In genomic region chr7:98836646-98837045, GRCm38 (mm10) we compare ENCODE assay signal across 8 mouse cellular contexts. TPM values are rescaled to one million over a fixed set of nuclear protein-coding genes. Genes with fewer than 3 reads are reported as not detected.
DNase-seq lines count a peak whose midpoint lies in the region; ATAC-seq and TF ChIP-seq lines count a peak whose summit lies in the region.

No protein-coding gene starts in this region.

- no peak overlapping the region for H3K27ac ChIP-seq in hindbrain, postnatal 0 days
- no peak overlapping the region for H3K27ac ChIP-seq in liver, embryonic 14.5 days
- H3K27ac ChIP-seq in thymus, adult 2 months (ENCODE audit: control insufficient read depth, insufficient read depth, low read length) = no peak overlapping the region

- H3K4me1 ChIP-seq in hindbrain, postnatal 0 days (ENCODE audit: insufficient read depth, low read length) = peaks cover 5% of the 10 kb centered on the region; the same call in 1 of the 2 replicates
- H3K4me1 ChIP-seq in liver, embryonic 14.5 days (replicated peaks; ENCODE audit: control insufficient read depth in 2 of 2, insufficient read depth in 2 of 2, low read length in 1 of 2) = no peaks in the 10 kb centered on the region
- H3K4me1 ChIP-seq in thymus, adult 2 months (replicated peaks; ENCODE audit: control insufficient read depth, insufficient read depth, low read length) = peaks cover 19% of the 10 kb centered on the region; the same call in 1 of the 2 replicates

- H3K27me3 ChIP-seq in hindbrain, postnatal 0 days (ENCODE audit: insufficient read depth, low read length) = peaks cover 62% of the 10 kb centered on the region
- H3K27me3 ChIP-seq in liver, embryonic 14.5 days (ENCODE audit: control insufficient read depth, insufficient read depth, low read length) = peaks cover 93% of the 10 kb centered on the region
- peaks cover 43% of the 10 kb centered on the region for H3K27me3 ChIP-seq in myocyte (ENCODE audit: control insufficient read depth, insufficient read depth, insufficient read length)
- H3K27me3 ChIP-seq in thymus, adult 2 months (ENCODE audit: control insufficient read depth, insufficient read depth, low read length) = peaks cover 42% of the 10 kb centered on the region

- ATAC-seq in hindbrain, postnatal 0 days = no peak
- no peak for ATAC-seq in liver, embryonic 14.5 days (ENCODE audit: insufficient read depth)

- H3K9me3 ChIP-seq in hindbrain, postnatal 0 days (ENCODE audit: low read length) = no peaks in the 10 kb centered on the region
- no peaks in the 10 kb centered on the region for H3K9me3 ChIP-seq in liver, embryonic 14.5 days (ENCODE audit: control insufficient read depth, low read length)

- intact Hi-C loops in left cerebral cortex, postnatal 4 days (cut with DNase I) = loop anchor here (5.0 kb wide), 1 partner anchor 354 kb away; no protein-coding TSS in a partner anchor

- WGBS in hindbrain, postnatal 0 days = 1% methylated on average over 23 of the region's 23 CpGs
- WGBS in liver, embryonic 14.5 days (ENCODE audit: insufficient replicate concordance) = 2% methylated on average over 23 of the region's 23 CpGs
- 3% methylated on average over 23 of the region's 23 CpGs for WGBS in thymus, adult 2 months

- no peak overlapping the region for H3K9ac ChIP-seq in hindbrain, postnatal 0 days (replicated peaks; ENCODE audit: low read length)
- no peak overlapping the region for H3K9ac ChIP-seq in liver, embryonic 14.5 days (replicated peaks)

- TF ChIP-seq CTCF in hindbrain, postnatal 0 days (IDR thresholded peaks at IDR 0.05; ENCODE audit: low read depth) = peak; percentile 68
- peak; percentile 69 for TF ChIP-seq CTCF in liver, embryonic 14.5 days (IDR thresholded peaks at IDR 0.05; ENCODE audit: low read depth)
- peak; percentile 70; the same call in 1 of the 2 replicates for TF ChIP-seq CTCF in thymus, adult 2 months (IDR thresholded peaks at IDR 0.05; ENCODE audit: borderline replicate concordance, control insufficient read depth, extremely low read depth, insufficient read depth, low read length, poor library complexity)

- no peak overlapping the region for H3ac ChIP-seq in myocyte (ENCODE audit: control insufficient read depth, insufficient read length)

- H3K4me2 ChIP-seq in hindbrain, postnatal 0 days (ENCODE audit: low read depth, low read length) = peak overlapping the region; percentile 98; the same call in 1 of the 2 replicates
- peak overlapping the region; percentile 49; the same call in 1 of the 2 replicates for H3K4me2 ChIP-seq in liver, embryonic 14.5 days (ENCODE audit: low read depth)
- peak overlapping the region; percentile 97 for H3K4me2 ChIP-seq in myocyte (ENCODE audit: low read depth)

- H3K4me3 ChIP-seq in hindbrain, postnatal 0 days (ENCODE audit: low read length) = peak overlapping the region; percentile 56
- no peak overlapping the region for H3K4me3 ChIP-seq in liver, embryonic 14.5 days (ENCODE audit: insufficient read depth in 1 of 2, low read depth in 2 of 2, low read length in 2 of 2)
- H3K4me3 ChIP-seq in myocyte = peak overlapping the region; percentile 24
- H3K4me3 ChIP-seq in thymus, adult 2 months (ENCODE audit: control insufficient read depth, insufficient read depth, low read length) = no peak overlapping the region

- peak; percentile 77 for DNase-seq in left cerebral cortex, postnatal 4 days
- DNase-seq in left cerebral cortex, adult 9 months (ENCODE audit: low spot score in 2 of 2) = no peak
- DNase-seq in cerebellum, postnatal 10 days = peak; percentile 83 to 89
- DNase-seq in gastrocnemius, postnatal 25 days = peak; percentile 73
- DNase-seq in hindbrain, postnatal 0 days (ENCODE audit: low spot score) = peak; percentile 58
- no peak for DNase-seq in liver, embryonic 14.5 days (ENCODE audit: low read depth in 3 of 3, low spot score in 3 of 3)
- DNase-seq in thymus, adult 2 months = peak; percentile 73

- TF ChIP-seq EP300 in liver, embryonic 14.5 days (IDR thresholded peaks at IDR 0.05; ENCODE audit: low read depth) = no peak

- TF ChIP-seq POLR2A in myocyte (IDR thresholded peaks at IDR 0.05; ENCODE audit: insufficient read length, low read depth) = no peak
- TF ChIP-seq POLR2A in thymus, adult 2 months (IDR thresholded peaks at IDR 0.05; ENCODE audit: control insufficient read depth, extremely low read depth, insufficient read depth, low read length, poor library complexity) = no peak

- H3K36me3 ChIP-seq in hindbrain, postnatal 0 days (ENCODE audit: insufficient read depth, low read length) = no peaks in the 10 kb centered on the region
- no peaks in the 10 kb centered on the region for H3K36me3 ChIP-seq in liver, embryonic 14.5 days (replicated peaks; ENCODE audit: control insufficient read depth, insufficient read depth, low read depth)
- no peaks in the 10 kb centered on the region for H3K36me3 ChIP-seq in myocyte (ENCODE audit: control insufficient read depth, insufficient read depth)
- no peaks in the 10 kb centered on the region for H3K36me3 ChIP-seq in thymus, adult 2 months (ENCODE audit: control insufficient read depth, insufficient read depth, low read length)

- H3K79me2 ChIP-seq in myocyte (ENCODE audit: control insufficient read depth, insufficient read depth) = no peaks in the 10 kb centered on the region

TF ChIP-seq in myocyte, 11 proteins besides CTCF, POLR2A, EP300 and RAD21:
- TF ChIP-seq POLR2AphosphoS2 (IDR thresholded peaks at IDR 0.05; ENCODE audit: insufficient read length, low read depth) = no peak
- no peak for TF ChIP-seq USF1 (IDR thresholded peaks at IDR 0.05; ENCODE audit: low read depth)
- TF ChIP-seq SRF (IDR thresholded peaks at IDR 0.05; ENCODE audit: control insufficient read depth, insufficient read length, low read depth) = no peak
- no peak for TF ChIP-seq E2F4 (IDR thresholded peaks at IDR 0.05; ENCODE audit: insufficient read depth)

RNA-seq across cellular contexts. Expression of gene Wnt11, which starts 1.7 kb away (rescaled TPM):
- total RNA-seq in left cerebral cortex, postnatal 4 days (2021) = under 1 TPM; 0.81 to 0.84 TPM
- 1 to 10 TPM; 5.7 to 6.6 TPM for total RNA-seq in gastrocnemius, postnatal 25 days (2021)
- 11.4 and 17.2 TPM in 2 replicates for total RNA-seq in hindbrain, postnatal 0 days (2014; rRNA removed)
- 2.2 and 2.8 TPM in 2 replicates for polyA plus RNA-seq in hindbrain, postnatal 0 days (2015; fragmentation: Nextera tagmentation; extraction: Ambion mirVana)
- 0.93 and 0.95 TPM in 2 replicates for polyA plus RNA-seq in liver, embryonic 14.5 days (2012; rRNA removed)
- 0.46 and 0.48 TPM in 2 replicates for polyA plus RNA-seq in liver, embryonic 14.5 days (2014; fragmentation: Nextera tagmentation; extraction: Ambion mirVana)
- 6.3 TPM for polyA plus RNA-seq in myocyte (2012; fragmentation: generic; extraction: Trizol)
- 7.0 and 9.2 TPM in 2 replicates for polyA plus RNA-seq in thymus, adult 2 months (2012; rRNA removed)

Comparison
In these comparisons a context has a peak if more than half of its experiments do, and no peak if none do; other contexts are left out.
1. DNase-seq: peak in left cerebral cortex, postnatal 4 days (single experiment), cerebellum, postnatal 10 days (2 of 2), gastrocnemius, postnatal 25 days (single experiment), hindbrain, postnatal 0 days (single experiment) and thymus, adult 2 months (single experiment); none in left cerebral cortex, adult 9 months (0 of 2) and liver, embryonic 14.5 days (0 of 3).
2. H3K4me3 ChIP-seq: peak in hindbrain, postnatal 0 days (single experiment) and myocyte (single experiment); none in liver, embryonic 14.5 days (0 of 2) and thymus, adult 2 months (single experiment).
3. Peak in every context shown above with its lines, with median percentiles within 50 percentile points of each other: H3K4me2 ChIP-seq and CTCF ChIP-seq.